ENCODE assay signal across 13 mouse cellular contexts in genomic region chr5:123288079-123288478, GRCm38 (mm10). TPM values are rescaled to one million over a fixed set of nuclear protein-coding genes. Genes with fewer than 3 reads are reported as not detected.
DNase-seq lines count a peak whose midpoint lies in the region; ATAC-seq and TF ChIP-seq lines count a peak whose summit lies in the region.
"Had no signal": no experiment of that assay in that cellular context is flagged by ENCODE, and none has a peak within 500 bp of the region (broad histone marks: within the 10 kb centered on the region; RNA-seq: fewer than 3 reads in every experiment).

No protein-coding gene starts in this region.

- no peak for TF ChIP-seq POLR2A in cerebellum, adult 2 months (IDR thresholded peaks at IDR 0.05; ENCODE audit: borderline replicate concordance, insufficient read depth, low read length)

- no peaks in the 10 kb centered on the region for H3K9me3 ChIP-seq in liver, postnatal 0 days (ENCODE audit: low read length)
- H3K9me3 ChIP-seq in liver, embryonic 12.5 days (replicated peaks): no peaks in the 10 kb centered on the region
- H3K9me3 ChIP-seq: G1E; limb, embryonic 15.5 days had no signal

- H3K9ac ChIP-seq in liver, postnatal 0 days (replicated peaks): no peak overlapping the region
- H3K9ac ChIP-seq in liver, embryonic 12.5 days: no peak overlapping the region
- H3K9ac ChIP-seq: embryonic facial prominence, embryonic 12.5 days; limb, embryonic 15.5 days had no signal

- no peaks in the 10 kb centered on the region for H3K4me1 ChIP-seq in cerebellum, adult 2 months (ENCODE audit: control insufficient read depth, insufficient read depth, low read length)
- no peaks in the 10 kb centered on the region for H3K4me1 ChIP-seq in liver, postnatal 0 days (ENCODE audit: insufficient read depth)
- no peaks in the 10 kb centered on the region for H3K4me1 ChIP-seq in liver, embryonic 12.5 days
- H3K4me1 ChIP-seq: embryonic facial prominence, embryonic 12.5 days; hindbrain, embryonic 10.5 days; limb, embryonic 15.5 days had no signal

- H3K27ac ChIP-seq in cerebellum, adult 2 months (ENCODE audit: insufficient read depth, low read length): no peak overlapping the region
- no peak overlapping the region for H3K27ac ChIP-seq in liver, postnatal 0 days (ENCODE audit: low read depth)
- H3K27ac ChIP-seq in liver, embryonic 12.5 days: no peak overlapping the region
- H3K27ac ChIP-seq: embryonic facial prominence, embryonic 12.5 days; hindbrain, embryonic 10.5 days; limb, embryonic 15.5 days had no signal

- DNase-seq in cerebellum, postnatal 10 days: peak; percentile 47 to 55
- DNase-seq in cerebellum, adult 2 months: no peak
- peak; percentile 29 for DNase-seq in liver, postnatal 0 days
- DNase-seq in thymus, postnatal 25 days: peak; percentile 29
- DNase-seq in natural killer cell, adult 2 months (ENCODE audit: low spot score in 2 of 2): no peak
- no peak for DNase-seq in embryo, embryonic 11 days

- TF ChIP-seq CTCF in cerebellum, adult 2 months (IDR thresholded peaks at IDR 0.05; ENCODE audit: borderline replicate concordance, insufficient read depth, low read depth, low read length): no peak
- peak; percentile 45 for TF ChIP-seq CTCF in liver, postnatal 0 days (IDR thresholded peaks at IDR 0.05; ENCODE audit: low read depth)

- no peak overlapping the region for H3K4me3 ChIP-seq in cerebellum, adult 2 months (replicated peaks; ENCODE audit: insufficient read depth, low read depth, low read length)
- H3K4me3 ChIP-seq in liver, postnatal 0 days (ENCODE audit: low read depth, low read length): no peak overlapping the region
- H3K4me3 ChIP-seq in liver, embryonic 12.5 days: no peak overlapping the region
- H3K4me3 ChIP-seq: embryonic facial prominence, embryonic 12.5 days; hindbrain, embryonic 10.5 days; limb, embryonic 15.5 days had no signal

- 80% methylated on average over 5 of the region's 5 CpGs for WGBS in cerebellum, adult 2 months
- WGBS in liver, postnatal 0 days (ENCODE audit: insufficient replicate concordance): 75% methylated on average over 5 of the region's 5 CpGs
- WGBS in liver, embryonic 12.5 days (ENCODE audit: insufficient replicate concordance): 65% methylated on average over 5 of the region's 5 CpGs

- TF ChIP-seq EP300 in liver, postnatal 0 days (IDR thresholded peaks at IDR 0.05; ENCODE audit: low read depth): no peak

- no peak for ATAC-seq in liver, postnatal 0 days
- no peak for ATAC-seq in liver, embryonic 12.5 days
- ATAC-seq in erythroblast, adult 5-6 weeks (replicated peaks; ENCODE audit: low FRiP score, poor library complexity, severe bottlenecking): peak; percentile 31; the same call in 1 of the 2 replicates
- ATAC-seq: midbrain, embryonic 16.5 days had no signal

- H3K27me3 ChIP-seq in cerebellum, adult 2 months (ENCODE audit: control insufficient read depth, insufficient read depth, low read length): no peaks in the 10 kb centered on the region
- H3K27me3 ChIP-seq in liver, postnatal 0 days (ENCODE audit: insufficient read depth, low read length): no peaks in the 10 kb centered on the region
- H3K27me3 ChIP-seq in liver, embryonic 12.5 days (replicated peaks): 0 out of 2 replicates have a peak, but pooled peaks cover 16% of the 10 kb centered on the region
- H3K27me3 ChIP-seq: embryonic facial prominence, embryonic 12.5 days; limb, embryonic 15.5 days had no signal

- H3K36me3 ChIP-seq in liver, postnatal 0 days (replicated peaks; ENCODE audit: insufficient read depth, low read length): no peaks in the 10 kb centered on the region
- H3K36me3 ChIP-seq in liver, embryonic 12.5 days: no peaks in the 10 kb centered on the region
- H3K36me3 ChIP-seq: embryonic facial prominence, embryonic 12.5 days; G1E; hindbrain, embryonic 10.5 days; limb, embryonic 15.5 days had no signal

- no peak overlapping the region for H3K4me2 ChIP-seq in liver, postnatal 0 days (ENCODE audit: low read depth, low read length)
- no peak overlapping the region for H3K4me2 ChIP-seq in liver, embryonic 12.5 days
- H3K4me2 ChIP-seq: embryonic facial prominence, embryonic 12.5 days; limb, embryonic 15.5 days had no signal

RNA-seq across cellular contexts. Expression of gene Wdr66, which starts 36.2 kb away (rescaled TPM):
- 1.3 and 1.6 TPM in 2 replicates for polyA plus RNA-seq in cerebellum, adult 2 months (2012; rRNA removed)
- 0.06 and 0.21 TPM in 2 replicates for polyA plus RNA-seq in liver, postnatal 0 days (2015; fragmentation: Nextera tagmentation; extraction: Ambion mirVana)
- polyA plus RNA-seq in liver, embryonic 12.5 days (2016; fragmentation: Nextera tagmentation; extraction: Ambion mirVana): 0.10 and 0.29 TPM in 2 replicates
- total RNA-seq in erythroblast, adult 5-6 weeks (2015; ENCODE audit: low replicate concordance): 0.84 and 11.9 TPM in 2 replicates
- total RNA-seq in erythroblast, adult 5-6 weeks (2017; ENCODE audit: low replicate concordance): 0.42 and 2.4 TPM in 2 replicates
- polyA plus RNA-seq: G1E had no signal

RNA-seq across cellular contexts. Expression of gene Bcl7a, which starts 55.6 kb away (rescaled TPM):
- polyA plus RNA-seq in cerebellum, adult 2 months (2012; rRNA removed): 28.9 and 29.4 TPM in 2 replicates
- 5.1 and 5.3 TPM in 2 replicates for polyA plus RNA-seq in liver, postnatal 0 days (2015; fragmentation: Nextera tagmentation; extraction: Ambion mirVana)
- 11.7 and 12.7 TPM in 2 replicates for polyA plus RNA-seq in liver, embryonic 12.5 days (2016; fragmentation: Nextera tagmentation; extraction: Ambion mirVana)
- total RNA-seq in erythroblast, adult 5-6 weeks (2015; ENCODE audit: low replicate concordance): 3.8 and 8.3 TPM in 2 replicates
- total RNA-seq in erythroblast, adult 5-6 weeks (2017; ENCODE audit: low replicate concordance): 3.1 and 3.3 TPM in 2 replicates

Comparison
In these comparisons a context has a peak if more than half of its experiments do, and no peak if none do; other contexts are left out.
1. DNase-seq: peak in cerebellum, postnatal 10 days (2 of 2), liver, postnatal 0 days (single experiment) and thymus, postnatal 25 days (single experiment); none in cerebellum, adult 2 months (0 of 2), natural killer cell, adult 2 months (0 of 2) and embryo, embryonic 11 days (single experiment).